Mouse (Mus musculus) gonadal fat pad, adult 2 months (tissue): ENCODE data around the gene Zbtb18. TPM values are rescaled to one million over a fixed set of nuclear protein-coding genes. Genes with fewer than 3 reads are reported as not detected.

Source experiments
- DNase-seq: peaks from one replicate; pipeline ENCODE4 v3.0.0-alpha.2; 2012; ENCODE audit warnings: low read depth
- polyA plus RNA-seq: library from polyadenylated mRNA; depleted of rRNA; stranded (reverse); fragments of >200 nt; gene quantifications from 2 replicates; pipeline ENCODE4 v1.2.3, GENCODE M21; 2012; rRNA removed

Gene Zbtb18
- polyA plus RNA-seq, 1 experiment: 9.6 TPM

- DNase-seq: no peak
These were observed 41.5 kb downstream of the Zbtb18 start for GRCm38 (mm10) chr1:177483612-177484011.

- no peak for DNase-seq
These were observed 42.1 kb downstream of the Zbtb18 start for GRCm38 (mm10) chr1:177484280-177484679.

- no peak for DNase-seq
These were observed 42.5 kb downstream of the Zbtb18 start for GRCm38 (mm10) chr1:177484680-177485079.

- DNase-seq: no peak
These were observed 47.7 kb downstream of the Zbtb18 start for GRCm38 (mm10) chr1:177489844-177490243.

- DNase-seq: no peak
These were observed 48.7 kb downstream of the Zbtb18 start for GRCm38 (mm10) chr1:177490808-177491207.

- no peak for DNase-seq
These were observed 49.1 kb downstream of the Zbtb18 start for GRCm38 (mm10) chr1:177491280-177491679.

- no peak for DNase-seq
These were observed 52.2 kb downstream of the Zbtb18 start for GRCm38 (mm10) chr1:177494306-177494705.

GRCm38 (mm10) chr1:177494913-177495542, 52.9 kb downstream of the Zbtb18 start:
- no peak for DNase-seq

Other genes with a start within 250 kb of the Zbtb18 start
- gene Akt3, start 184.1 kb upstream of the Zbtb18 start, polyA plus RNA-seq: 4.1 and 5.5 TPM in 2 replicates